Mouse (Mus musculus): ENCODE measurements at regions not wholly inside any gene's neighbourhood (a gene's known extent, or its start where the extent isn't known, plus 50 kb on each side); places are given as distances from the start of the nearest gene placed in this dataset.

DNA sequence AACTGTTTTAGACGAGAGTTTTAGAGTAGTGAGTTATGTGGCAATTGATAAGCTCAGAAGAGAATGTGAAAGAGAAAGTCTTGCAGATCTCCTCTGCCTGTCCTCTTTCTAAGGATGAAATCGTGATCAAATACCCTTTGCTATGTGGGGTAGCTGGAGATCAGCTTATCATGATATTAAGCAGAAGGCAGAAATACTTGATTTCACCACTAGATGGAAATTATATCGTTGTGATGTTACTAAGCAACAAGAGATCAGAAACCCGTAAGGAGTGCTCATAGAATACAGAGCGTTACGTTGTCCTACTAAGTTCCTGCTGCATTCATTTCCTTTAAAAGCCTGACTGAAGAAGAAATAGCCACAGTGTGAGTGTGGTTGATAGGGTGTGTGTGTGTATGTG is 219.3 kb downstream of the Brms1l start:
- Histone ChIP-seq H3K4me2 (no peak overlapping the region), H3K9ac (no peak overlapping the region)
- WGBS = 82% methylated on average over 6 of the region's 6 CpGs

DNA sequence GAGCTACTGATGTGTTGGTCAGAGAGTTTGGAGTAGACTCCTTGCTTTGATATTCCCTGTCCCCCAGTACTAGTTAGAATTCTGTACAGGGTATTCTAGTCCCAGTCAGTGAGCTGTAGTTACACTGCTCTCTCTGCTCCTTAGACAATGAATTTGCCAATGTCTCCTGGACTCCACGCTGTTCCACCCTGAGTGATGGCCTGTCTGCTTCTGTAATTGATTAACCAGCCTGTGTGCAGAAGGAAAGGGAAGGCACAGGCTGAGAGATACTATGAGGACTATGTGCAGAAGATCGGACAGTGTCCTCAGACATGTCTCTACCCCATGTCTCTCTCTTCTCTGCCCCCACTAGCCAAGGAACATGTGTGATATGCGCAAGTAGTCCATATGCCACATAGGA is 209.9 kb downstream of the Brms1l start:
- peak; percentile 79; the same call in 1 of the 2 replicates for ATAC-seq (replicated peaks; ENCODE audit: low FRiP score)
- WGBS = 68% methylated on average over 3 of the region's 3 CpGs
- H3K4me3 ChIP-seq (replicated peaks) = no peak overlapping the region

More for the DNA sequence above, 219.3 kb downstream of the Brms1l start:
- ATAC-seq (replicated peaks; ENCODE audit: low FRiP score) = no peak
- Histone ChIP-seq H3K36me3 (no peaks in the 10 kb centered on the region), H3K4me1 (no peaks in the 10 kb centered on the region), H3K27ac (no peak overlapping the region), H3K27me3 (peaks cover 2% of the 10 kb centered on the region; the same call in 1 of the 2 replicates), H3K9me3 (replicated peaks) (no peaks in the 10 kb centered on the region), H3K4me3 (replicated peaks) (no peak overlapping the region)

DNA sequence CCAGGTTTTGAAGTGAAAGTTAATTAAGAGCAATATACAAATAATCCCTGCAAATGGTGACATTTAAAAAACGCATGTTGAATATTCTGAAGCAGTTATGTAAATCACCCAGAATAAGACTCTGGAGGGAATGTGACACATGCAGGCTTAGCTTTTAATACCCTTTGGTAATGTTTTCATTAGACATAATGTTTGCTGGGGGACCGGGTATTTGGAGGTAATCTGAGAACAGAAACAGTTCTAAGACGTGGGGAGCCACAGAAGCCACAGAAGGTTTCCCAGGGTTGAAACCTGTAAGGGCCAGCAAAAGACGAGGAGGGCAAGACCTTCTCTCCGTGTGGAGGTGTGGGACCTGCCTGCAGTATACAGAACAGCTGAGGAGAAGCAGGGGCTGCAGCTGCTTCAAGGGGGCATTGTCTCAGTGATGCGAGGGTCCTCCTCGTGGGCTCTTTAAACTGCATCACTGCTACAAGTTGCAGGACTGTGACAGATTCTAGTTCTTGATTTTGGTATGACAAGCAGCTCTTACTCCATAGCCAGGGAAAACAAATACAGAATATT is 184.9 kb downstream of the Brms1l start:
- ATAC-seq (replicated peaks; ENCODE audit: low FRiP score) = no peak
- no peak overlapping the region for H3K9ac ChIP-seq
- H3K4me1 ChIP-seq = no peaks in the 10 kb centered on the region
- WGBS = 19% methylated on average over 7 of the region's 7 CpGs
- no peaks in the 10 kb centered on the region for H3K27me3 ChIP-seq
- H3K4me3 ChIP-seq (replicated peaks) = no peak overlapping the region
- H3K27ac ChIP-seq = no peak overlapping the region
- no peak overlapping the region for H3K4me2 ChIP-seq
- no peaks in the 10 kb centered on the region for H3K36me3 ChIP-seq
- no peaks in the 10 kb centered on the region for H3K9me3 ChIP-seq (replicated peaks)

More for the DNA sequence above, 209.9 kb downstream of the Brms1l start:
- Histone ChIP-seq H3K27me3 (no peaks in the 10 kb centered on the region), H3K4me1 (no peaks in the 10 kb centered on the region), H3K9ac (no peak overlapping the region), H3K9me3 (replicated peaks) (no peaks in the 10 kb centered on the region), H3K36me3 (no peaks in the 10 kb centered on the region), H3K27ac (no peak overlapping the region), H3K4me2 (no peak overlapping the region)

DNA sequence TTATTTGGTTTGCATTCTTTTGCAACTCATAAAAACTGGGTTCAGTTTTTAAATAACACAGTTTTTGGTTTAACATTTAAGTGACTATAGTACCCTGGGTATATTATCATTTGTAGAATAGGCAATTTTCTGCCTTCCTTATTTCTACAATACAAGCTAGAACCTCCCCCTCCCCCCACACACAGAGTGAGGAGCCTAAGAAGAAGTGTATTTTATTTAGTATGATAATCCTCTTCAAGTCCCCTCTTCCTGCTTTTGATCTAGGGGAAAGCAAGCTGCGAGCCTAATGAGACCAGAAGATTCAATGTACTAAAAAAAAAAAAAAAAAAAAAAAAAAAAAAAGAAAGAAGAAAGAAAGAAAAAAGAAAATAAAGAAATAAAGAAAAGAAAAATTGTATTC is 184.4 kb downstream of the Brms1l start:
- ATAC-seq (replicated peaks; ENCODE audit: low FRiP score) = no peak
- H3K27ac ChIP-seq = no peak overlapping the region
- WGBS = 40% methylated on average over 1 of the region's 1 CpGs
- no peaks in the 10 kb centered on the region for H3K9me3 ChIP-seq (replicated peaks)
- no peak overlapping the region for H3K4me2 ChIP-seq
- H3K36me3 ChIP-seq = no peaks in the 10 kb centered on the region
- no peak overlapping the region for H3K4me3 ChIP-seq (replicated peaks)
- H3K4me1 ChIP-seq = no peaks in the 10 kb centered on the region
- no peak overlapping the region for H3K9ac ChIP-seq
- H3K27me3 ChIP-seq = no peaks in the 10 kb centered on the region

DNA sequence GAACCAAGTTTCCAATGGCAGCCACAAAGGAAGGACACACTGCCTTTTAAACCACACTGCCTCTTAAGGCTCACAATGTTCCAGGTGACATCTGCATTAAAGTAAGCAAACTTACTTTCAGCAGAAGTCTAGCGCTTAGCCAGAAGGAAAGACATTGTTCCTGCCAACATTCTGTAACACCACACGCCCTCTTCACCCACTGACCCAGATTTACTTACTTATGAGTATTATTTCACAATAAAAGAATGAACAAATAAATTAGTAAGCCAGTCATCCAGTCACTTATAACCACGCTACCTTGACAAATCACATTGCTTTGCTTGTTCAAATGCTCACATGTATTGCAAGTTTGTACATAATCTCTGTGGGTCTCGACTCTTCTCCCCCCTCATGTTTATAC is 173.9 kb downstream of the Brms1l start:
- Histone ChIP-seq H3K4me3 (replicated peaks) (no peak overlapping the region), H3K4me2 (no peak overlapping the region), H3K36me3 (no peaks in the 10 kb centered on the region), H3K9me3 (replicated peaks) (no peaks in the 10 kb centered on the region), H3K27me3 (no peaks in the 10 kb centered on the region), H3K9ac (no peak overlapping the region), H3K4me1 (no peaks in the 10 kb centered on the region), H3K27ac (no peak overlapping the region)
- WGBS = 68% methylated on average over 4 of the region's 4 CpGs
- no peak for ATAC-seq (replicated peaks; ENCODE audit: low FRiP score)

DNA sequence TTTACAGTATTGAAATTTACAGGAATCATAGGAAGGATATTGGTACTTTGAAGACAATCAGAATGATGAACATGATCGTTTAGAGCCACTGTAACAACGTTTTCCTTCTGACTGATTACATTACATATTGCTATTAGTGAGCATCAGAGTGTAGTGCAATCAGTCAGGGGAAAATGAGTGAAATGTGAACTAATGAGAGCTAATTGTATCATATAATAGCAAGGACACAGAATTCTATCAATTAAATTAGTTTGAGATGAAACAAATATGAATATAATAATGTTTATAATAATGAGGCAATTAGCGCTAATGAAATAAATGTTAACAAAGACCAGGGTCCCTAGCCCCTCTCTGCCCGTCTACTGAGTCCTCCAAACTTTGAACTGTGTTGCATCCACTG is 169.7 kb downstream of the Brms1l start:
- Histone ChIP-seq H3K4me1 (no peaks in the 10 kb centered on the region), H3K4me3 (replicated peaks) (no peak overlapping the region), H3K27ac (no peak overlapping the region), H3K9ac (no peak overlapping the region), H3K9me3 (replicated peaks) (no peaks in the 10 kb centered on the region), H3K4me2 (no peak overlapping the region), H3K27me3 (no peaks in the 10 kb centered on the region), H3K36me3 (no peaks in the 10 kb centered on the region)
- ATAC-seq (replicated peaks; ENCODE audit: low FRiP score) = no peak
- WGBS = 77% methylated on average over 4 of the region's 4 CpGs

DNA sequence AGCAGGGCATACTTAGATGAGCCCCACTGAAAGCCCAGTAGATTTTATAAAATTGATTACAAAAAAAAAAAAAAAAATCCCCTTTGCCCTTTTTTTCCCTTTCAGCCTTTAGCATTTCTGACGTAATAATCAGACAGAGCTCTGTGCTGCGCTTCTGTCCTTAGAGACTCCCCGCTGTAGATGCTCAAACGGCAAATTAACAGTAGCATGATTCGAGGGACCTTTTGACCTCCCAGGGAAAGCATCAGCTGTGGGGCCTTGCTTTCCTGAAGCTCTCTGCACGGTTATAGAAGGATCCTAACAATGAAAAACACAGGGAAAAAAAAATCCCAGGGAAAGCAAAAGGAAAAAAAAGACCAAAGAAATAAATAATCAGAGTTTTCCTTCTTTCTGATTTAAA is 169.2 kb downstream of the Brms1l start:
- ATAC-seq (replicated peaks; ENCODE audit: low FRiP score) = no peak
- 64% methylated on average over 6 of the region's 6 CpGs for WGBS
- H3K4me3 ChIP-seq (replicated peaks) = no peak overlapping the region
- no peaks in the 10 kb centered on the region for H3K36me3 ChIP-seq
- H3K9me3 ChIP-seq (replicated peaks) = no peaks in the 10 kb centered on the region
- H3K4me1 ChIP-seq = no peaks in the 10 kb centered on the region
- no peaks in the 10 kb centered on the region for H3K27me3 ChIP-seq
- no peak overlapping the region for H3K9ac ChIP-seq
- H3K27ac ChIP-seq = no peak overlapping the region
- no peak overlapping the region for H3K4me2 ChIP-seq

DNA sequence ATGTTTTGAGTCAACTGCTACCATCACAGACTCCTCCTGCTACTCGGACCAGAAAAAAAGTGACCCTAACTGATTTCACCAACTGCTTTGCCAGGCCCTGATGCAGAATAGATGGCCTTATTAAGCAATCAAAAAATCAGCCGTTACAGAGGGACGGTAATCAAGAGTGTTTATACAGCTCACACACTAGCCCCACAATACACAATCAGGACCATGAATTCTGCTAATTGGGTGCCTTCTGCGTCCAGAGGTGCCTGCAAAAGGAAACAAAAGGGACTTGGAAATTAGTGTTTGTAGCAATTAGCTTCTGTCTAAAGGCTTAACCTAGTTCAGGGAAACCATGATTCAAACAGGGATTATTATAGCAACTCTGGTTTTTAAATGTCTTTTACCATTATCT is 168.4 kb downstream of the Brms1l start:
- 35% methylated on average over 4 of the region's 4 CpGs for WGBS
- no peak overlapping the region for H3K4me3 ChIP-seq (replicated peaks)
- no peak overlapping the region for H3K9ac ChIP-seq
- H3K27ac ChIP-seq = no peak overlapping the region
- no peak for ATAC-seq (replicated peaks; ENCODE audit: low FRiP score)
- no peaks in the 10 kb centered on the region for H3K4me1 ChIP-seq
- no peaks in the 10 kb centered on the region for H3K36me3 ChIP-seq
- no peaks in the 10 kb centered on the region for H3K27me3 ChIP-seq
- H3K9me3 ChIP-seq (replicated peaks) = no peaks in the 10 kb centered on the region
- H3K4me2 ChIP-seq = no peak overlapping the region

DNA sequence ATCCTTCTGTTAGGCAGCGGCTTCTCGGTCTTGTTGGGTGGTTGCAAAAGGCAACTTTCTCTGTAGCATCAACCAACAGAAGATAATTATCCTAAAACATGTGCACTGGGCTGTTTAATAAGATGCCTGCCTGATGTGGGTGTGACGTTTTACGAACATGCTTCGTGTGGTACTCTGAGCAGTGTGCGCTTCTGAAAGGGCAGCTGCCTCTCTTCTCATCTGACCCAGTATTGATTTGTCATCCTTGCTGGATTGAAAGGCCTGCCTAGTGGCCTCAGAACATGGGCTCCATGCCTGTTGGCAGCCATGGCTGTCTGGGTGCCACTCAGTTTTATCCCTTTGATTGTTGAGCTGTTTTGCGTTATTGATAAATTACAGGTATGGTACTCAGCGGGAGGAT is 167.4 kb downstream of the Brms1l start:
- no peak for ATAC-seq (replicated peaks; ENCODE audit: low FRiP score)
- 80% methylated on average over 8 of the region's 8 CpGs for WGBS
- H3K27ac ChIP-seq = no peak overlapping the region

DNA sequence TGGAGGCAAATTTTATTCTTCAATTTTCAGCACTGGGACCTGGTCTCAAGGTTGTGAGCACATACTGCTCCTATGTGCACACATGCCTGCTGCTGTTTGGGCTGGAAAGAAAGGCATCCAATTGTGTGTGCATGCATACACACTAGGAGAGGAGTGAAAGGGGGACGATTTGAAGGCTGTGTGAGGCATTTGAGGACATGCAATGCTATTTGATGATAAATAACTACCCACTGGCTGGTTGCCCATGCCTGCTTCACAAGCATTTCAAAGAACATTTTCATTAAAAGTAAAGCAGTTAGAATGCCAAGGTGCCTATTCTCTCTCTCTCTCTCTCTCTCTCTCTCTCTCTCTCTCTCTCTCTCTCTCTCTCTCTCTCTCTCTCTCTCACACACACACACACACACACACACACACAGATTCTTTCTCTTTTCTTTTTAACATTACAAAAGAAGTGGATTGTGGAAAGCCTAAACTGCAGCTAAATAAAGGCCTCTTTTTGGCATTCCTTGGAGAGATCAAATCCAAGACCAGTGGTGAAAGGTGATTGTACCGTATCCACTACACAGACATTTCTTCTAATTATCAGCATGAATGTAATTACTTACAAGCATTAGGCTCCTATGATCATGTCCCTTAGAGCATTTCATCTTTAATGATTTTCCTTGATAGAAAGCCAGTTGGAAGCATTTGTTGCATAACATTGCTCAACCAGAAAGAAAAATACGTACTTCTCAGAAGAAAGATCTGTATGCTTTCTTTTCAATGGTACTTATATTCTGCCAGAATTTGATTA is 160.7 kb downstream of the Brms1l start:
- no peaks in the 10 kb centered on the region for H3K9me3 ChIP-seq (replicated peaks)
- 77% methylated on average over 3 of the region's 3 CpGs for WGBS

More for the DNA sequence above, 167.4 kb downstream of the Brms1l start:
- Histone ChIP-seq H3K36me3 (no peaks in the 10 kb centered on the region), H3K4me3 (replicated peaks) (no peak overlapping the region), H3K27me3 (no peaks in the 10 kb centered on the region), H3K9me3 (replicated peaks) (no peaks in the 10 kb centered on the region), H3K9ac (no peak overlapping the region), H3K4me2 (no peak overlapping the region), H3K4me1 (no peaks in the 10 kb centered on the region)

DNA sequence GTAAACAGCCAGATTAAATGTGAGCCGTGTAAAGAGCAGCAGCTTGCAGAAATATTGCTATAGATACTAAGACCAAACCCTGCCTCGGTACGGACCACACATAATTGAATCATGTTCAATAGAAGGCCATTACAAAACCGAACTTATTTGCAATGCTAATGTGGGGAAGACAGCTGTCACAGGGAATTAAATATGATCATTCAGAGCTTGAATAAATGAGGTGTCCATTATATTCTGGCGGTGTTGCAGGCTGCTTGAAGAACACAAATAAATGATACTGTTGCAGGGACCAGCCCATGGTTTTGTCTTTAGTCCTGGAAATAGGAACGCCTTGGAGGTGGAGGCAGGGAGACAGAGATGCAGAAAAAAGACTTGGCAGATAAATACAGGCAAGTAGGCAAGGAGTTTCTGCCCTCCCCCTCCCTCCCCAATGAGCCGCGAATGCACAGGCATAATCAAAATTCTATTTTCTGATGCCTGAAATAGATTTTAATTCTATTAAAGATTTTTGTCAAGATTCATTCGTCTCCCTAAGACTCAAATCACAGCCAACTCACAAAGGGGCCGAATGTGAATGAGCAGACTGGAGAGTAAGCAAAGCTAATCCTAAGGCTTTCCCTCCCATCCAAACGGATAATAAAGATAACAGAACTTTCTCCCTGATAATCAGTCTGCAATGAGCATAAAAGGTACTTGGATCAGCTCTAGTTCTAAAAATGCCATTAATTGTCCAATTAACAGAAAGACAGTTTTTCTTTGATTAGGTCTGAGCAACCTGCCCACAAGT is 147.6 kb downstream of the Brms1l start:
- no peak overlapping the region for H3K9ac ChIP-seq
- no peaks in the 10 kb centered on the region for H3K27me3 ChIP-seq
- no peaks in the 10 kb centered on the region for H3K36me3 ChIP-seq
- no peak overlapping the region for H3K4me2 ChIP-seq
- H3K4me1 ChIP-seq = no peaks in the 10 kb centered on the region
- no peaks in the 10 kb centered on the region for H3K9me3 ChIP-seq (replicated peaks)
- WGBS = 80% methylated on average over 11 of the region's 11 CpGs
- H3K4me3 ChIP-seq (replicated peaks) = no peak overlapping the region
- no peak overlapping the region for H3K27ac ChIP-seq
- ATAC-seq (replicated peaks; ENCODE audit: low FRiP score) = no peak

More for the DNA sequence above, 160.7 kb downstream of the Brms1l start:
- no peak for ATAC-seq (replicated peaks; ENCODE audit: low FRiP score)
- no peaks in the 10 kb centered on the region for H3K4me1 ChIP-seq
- H3K27me3 ChIP-seq = no peaks in the 10 kb centered on the region
- no peaks in the 10 kb centered on the region for H3K36me3 ChIP-seq
- H3K4me3 ChIP-seq (replicated peaks) = no peak overlapping the region
- no peak overlapping the region for H3K9ac ChIP-seq
- no peak overlapping the region for H3K27ac ChIP-seq
- no peak overlapping the region for H3K4me2 ChIP-seq

DNA sequence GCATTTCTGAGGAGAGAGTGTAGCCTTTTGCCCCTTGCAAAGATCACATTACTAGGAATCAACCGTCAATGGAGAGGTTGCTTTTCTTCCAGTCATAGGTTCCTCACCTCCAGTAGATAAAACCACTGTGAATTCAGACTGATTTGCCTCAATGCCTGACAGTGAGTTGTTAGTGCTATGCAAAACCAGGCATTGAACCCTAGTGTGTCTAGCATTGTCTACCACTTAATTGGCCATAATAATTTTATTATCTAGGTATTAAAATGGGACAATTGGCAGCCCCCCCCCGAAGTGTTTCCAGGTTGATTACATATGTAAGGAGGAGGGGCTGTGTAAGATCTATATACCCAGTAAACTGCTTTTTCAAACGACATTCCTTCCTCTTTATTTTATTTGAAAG is 147.0 kb downstream of the Brms1l start:
- WGBS = 65% methylated on average over 3 of the region's 3 CpGs
- H3K27me3 ChIP-seq = no peaks in the 10 kb centered on the region
- H3K4me1 ChIP-seq = no peaks in the 10 kb centered on the region
- no peaks in the 10 kb centered on the region for H3K9me3 ChIP-seq (replicated peaks)
- H3K4me3 ChIP-seq (replicated peaks) = no peak overlapping the region
- H3K27ac ChIP-seq = no peak overlapping the region
- no peak overlapping the region for H3K4me2 ChIP-seq
- H3K36me3 ChIP-seq = no peaks in the 10 kb centered on the region
- no peak overlapping the region for H3K9ac ChIP-seq
- ATAC-seq (replicated peaks; ENCODE audit: low FRiP score) = no peak
